Mouse (Mus musculus) stomach, embryonic 14.5 days (tissue): ENCODE measurements around the gene 1520401A03Rik. TPM values are rescaled to one million over a fixed set of nuclear protein-coding genes. Genes with fewer than 3 reads are reported as not detected.
A peak's percentile ranks its signal among the peaks of the same experiment; 100 is the strongest.

Experiments
- ATAC-seq: fragments of 200-750 bp; cut with Nextera tagmentation; 2 replicates; pipeline ENCODE4 v1.8.0; 2017; ENCODE audit warnings: low read depth, moderate TSS enrichment; ENCODE audit not compliant: insufficient number of reproducible peaks, insufficient read depth, low FRiP score
- H3K27ac ChIP-seq: fragments of 300-500 bp; sonication (generic); 2 replicates; pipeline ENCODE4 v1.5.1; 2014; ENCODE audit warnings: mild to moderate bottlenecking, low read length, moderate library complexity, mixed read lengths
- H3K27me3 ChIP-seq: fragments of 300-500 bp; sonication (generic); 2 replicates; pipeline ENCODE4 v1.6.1; 2014; ENCODE audit warnings: low read length, control low read depth, mixed read lengths; ENCODE audit not compliant: control insufficient read depth, insufficient read depth
- H3K36me3 ChIP-seq: fragments of 300-500 bp; sonication (generic); 2 replicates; pipeline ENCODE4 v1.6.1; 2014; ENCODE audit warnings: mild to moderate bottlenecking, control low read depth, low read length, moderate library complexity, mixed read lengths; ENCODE audit not compliant: control insufficient read depth, insufficient read depth
- H3K4me1 ChIP-seq: fragments of 300-500 bp; sonication (generic); 2 replicates; pipeline ENCODE4 v1.6.1; 2014; ENCODE audit warnings: low read length, control low read depth, mixed read lengths; ENCODE audit not compliant: control insufficient read depth, insufficient read depth
- H3K4me2 ChIP-seq: fragments of 300-500 bp; sonication (generic); replicated peaks from 2 replicates; pipeline ENCODE4 v1.6.1; 2014; ENCODE audit warnings: low read depth, low read length, control low read depth
- H3K4me3 ChIP-seq: fragments of 300-500 bp; sonication (generic); 2 replicates; pipeline ENCODE4 v1.5.1; 2014; ENCODE audit warnings: low read depth, low read length, control low read depth
- H3K9ac ChIP-seq: fragments of 300-500 bp; sonication (generic); replicated peaks from 2 replicates; pipeline ENCODE4 v1.6.1; 2014; ENCODE audit warnings: low read depth, mild to moderate bottlenecking, control low read depth, low read length, moderate library complexity, mixed read lengths
- H3K9me3 ChIP-seq: fragments of 300-500 bp; sonication (generic); 2 replicates; pipeline ENCODE4 v1.6.1; 2016; ENCODE audit warnings: low read depth, low read length, control low read depth; ENCODE audit not compliant: control insufficient read depth
- WGBS: fragments of 180-500 bp; shearing (Covaris S2); extraction: QIAGEN DNeasy Blood & Tissue Kit; methylation state at CpG from one replicate; pipeline ENCODE4 v1.1.7; 2014; 5-methylcytosine and 5-hydroxymethylcytosine counted together
- polyA plus RNA-seq: library from polyadenylated mRNA; unstranded; fragments of >200 nt; fragmentation: Nextera tagmentation; extraction: Ambion mirVana; gene quantifications from 2 replicates; pipeline ENCODE4 v1.2.1, GENCODE M21; 2014

The 1520401A03Rik gene
- polyA plus RNA-seq, 1 experiment from 2014 or later: 0.20 TPM

DNA sequence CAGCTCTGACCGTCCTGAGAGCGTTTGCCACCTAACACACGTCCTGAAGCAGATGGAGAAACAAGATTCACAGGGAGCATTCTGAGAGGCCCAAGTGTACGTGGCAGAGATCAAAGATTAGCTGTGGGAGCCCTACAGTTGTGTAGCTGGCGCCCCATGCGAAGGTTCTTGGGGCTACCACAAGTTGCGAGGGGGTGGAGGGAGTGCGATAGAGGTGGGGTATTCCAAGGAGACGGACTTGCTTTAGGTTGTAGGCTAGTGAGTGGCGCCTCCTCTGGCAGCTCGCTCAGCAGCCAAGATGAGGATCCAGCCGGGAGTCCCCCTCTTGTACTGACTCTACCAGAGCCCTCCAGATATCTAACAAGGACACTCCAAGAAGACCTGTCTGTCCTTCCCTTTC lies 23.7 kb upstream of the 1520401A03Rik start:
- WGBS: 8% methylated on average over 12 of the region's 12 CpGs
- Histone ChIP-seq H3K27ac (no peak overlapping the region), H3K4me1 (0 out of 2 replicates have a peak, but pooled peaks cover 21% of the 10 kb centered on the region), H3K27me3 (peaks cover 41% of the 10 kb centered on the region), H3K9ac (no peak overlapping the region), H3K9me3 (no peaks in the 10 kb centered on the region), H3K4me3 (0 out of 2 replicates have a peak overlapping the region, but pooled peaks have one; percentile 30), H3K36me3 (0 out of 2 replicates have a peak, but pooled peaks cover 1% of the 10 kb centered on the region), H3K4me2 (peak overlapping the region; percentile 66)
- no peak for ATAC-seq

DNA sequence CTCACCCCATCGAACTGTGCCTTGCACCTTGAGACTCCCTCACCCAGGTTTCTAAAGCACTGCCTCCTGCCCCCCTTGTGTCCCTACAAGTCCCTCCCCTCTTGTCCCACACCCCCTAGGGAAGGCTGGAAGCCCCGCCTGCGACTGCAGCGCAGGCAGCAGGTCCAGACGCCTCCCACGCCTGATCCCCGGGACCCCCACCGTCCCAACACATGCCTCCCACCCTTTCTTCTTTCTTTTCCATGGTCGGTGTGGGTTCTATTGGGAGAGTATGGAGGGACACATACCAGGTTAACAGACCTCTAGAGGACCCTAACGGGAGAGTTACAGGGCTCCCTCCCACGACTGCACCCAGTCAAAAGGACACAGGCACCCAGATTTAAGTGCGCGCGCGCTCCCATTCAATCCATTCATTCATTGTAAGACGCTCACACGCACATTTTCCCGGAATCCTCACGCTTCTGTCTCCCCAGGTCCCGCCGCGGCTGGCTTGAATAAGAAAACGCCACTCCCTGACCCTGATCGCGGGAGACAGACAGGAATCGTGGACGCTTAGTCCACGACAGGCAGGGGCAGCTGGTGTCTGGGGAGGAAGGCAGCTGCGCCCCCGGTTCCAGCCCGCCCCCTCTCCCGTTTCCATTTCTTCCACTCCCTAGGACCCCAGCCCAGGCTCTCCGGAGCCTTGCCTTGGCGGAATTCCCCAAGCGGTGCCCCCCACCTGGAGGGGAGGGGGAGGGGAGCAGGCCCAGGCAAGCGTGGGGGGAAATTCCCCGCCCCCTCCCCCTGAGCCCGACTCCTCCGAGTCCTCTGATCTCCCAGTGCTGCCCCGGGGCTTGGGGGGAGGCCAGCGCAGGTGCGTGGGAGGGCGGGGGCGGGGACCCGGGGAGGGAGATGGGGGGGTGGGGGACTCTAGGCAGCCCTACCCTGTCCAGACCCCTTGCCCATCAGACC lies 23.0 kb upstream of the 1520401A03Rik start, which contains the start of gene Kremen2:
TSS of gene Kremen2 (minus strand) at position 533 of the 951 bp plus-strand sequence.
- H3K4me2 ChIP-seq: peak within 1 kb of the TSS; percentile 66
- no peak within 1 kb of the TSS for H3K27ac ChIP-seq
- WGBS: under 1% methylated on average over 41 of the region's 45 CpGs
- H3K9me3 ChIP-seq: no peaks in the 10 kb centered on the region
- peak within 1 kb of the TSS; percentile 30 for H3K4me3 ChIP-seq
- peaks cover 48% of the 10 kb centered on the region for H3K27me3 ChIP-seq
- 0 out of 2 replicates have a peak, but pooled peaks cover 21% of the 10 kb centered on the region for H3K4me1 ChIP-seq
- no peaks in the 10 kb centered on the region for H3K36me3 ChIP-seq
- H3K9ac ChIP-seq: 0 out of 2 replicates have a peak within 1 kb of the TSS, but pooled peaks have one; percentile 14
- no peak for ATAC-seq

GRCm38 (mm10) chr17:23744651-23745050 lies 22.1 kb upstream of the 1520401A03Rik start:
- Histone ChIP-seq H3K9me3 (no peaks in the 10 kb centered on the region), H3K4me1 (0 out of 2 replicates have a peak, but pooled peaks cover 21% of the 10 kb centered on the region), H3K27ac (no peak overlapping the region), H3K36me3 (no peaks in the 10 kb centered on the region), H3K9ac (no peak overlapping the region), H3K4me2 (peak overlapping the region; percentile 66; the same call in 1 of the 2 replicates), H3K27me3 (peaks cover 49% of the 10 kb centered on the region), H3K4me3 (no peak overlapping the region)
- no peak for ATAC-seq
- WGBS: 7% methylated on average over 14 of the region's 14 CpGs

- Histone ChIP-seq H3K9ac (no peak overlapping the region), H3K4me1 (peaks cover 23% of the 10 kb centered on the region; the same call in 1 of the 2 replicates), H3K27me3 (peaks cover 49% of the 10 kb centered on the region)
Measured at GRCm38 (mm10) chr17:23744076-23744475, 21.5 kb upstream of the 1520401A03Rik start.

GRCm38 (mm10) chr17:23742941-23743340 lies 20.4 kb upstream of the 1520401A03Rik start:
- Histone ChIP-seq H3K27ac (no peak overlapping the region), H3K9me3 (no peaks in the 10 kb centered on the region), H3K36me3 (no peaks in the 10 kb centered on the region), H3K4me2 (no peak overlapping the region), H3K9ac (no peak overlapping the region), H3K4me3 (no peak overlapping the region), H3K4me1 (peaks cover 25% of the 10 kb centered on the region; the same call in 1 of the 2 replicates), H3K27me3 (peaks cover 49% of the 10 kb centered on the region)
- WGBS: 57% methylated on average over 12 of the region's 12 CpGs
- ATAC-seq: no peak

More at GRCm38 (mm10) chr17:23744076-23744475, 21.5 kb upstream of the 1520401A03Rik start:
- ATAC-seq: no peak
- Histone ChIP-seq H3K36me3 (no peaks in the 10 kb centered on the region), H3K9me3 (no peaks in the 10 kb centered on the region), H3K4me3 (no peak overlapping the region), H3K4me2 (no peak overlapping the region), H3K27ac (no peak overlapping the region)
- 24% methylated on average over 8 of the region's 8 CpGs for WGBS

GRCm38 (mm10) chr17:23742210-23742793 lies 19.7 kb upstream of the 1520401A03Rik start:
- no peaks in the 10 kb centered on the region for H3K9me3 ChIP-seq
- peak overlapping the region; percentile 14; the same call in 1 of the 2 replicates for H3K4me3 ChIP-seq
- H3K9ac ChIP-seq: no peak overlapping the region
- 8% methylated on average over 44 of the region's 44 CpGs for WGBS
- H3K4me1 ChIP-seq: peaks cover 25% of the 10 kb centered on the region; the same call in 1 of the 2 replicates
- H3K27me3 ChIP-seq: peaks cover 45% of the 10 kb centered on the region
- H3K4me2 ChIP-seq: peak overlapping the region; percentile 2; the same call in 1 of the 2 replicates
- no peak overlapping the region for H3K27ac ChIP-seq
- peaks cover 2% of the 10 kb centered on the region; the same call in 1 of the 2 replicates for H3K36me3 ChIP-seq
- ATAC-seq: no peak

DNA sequence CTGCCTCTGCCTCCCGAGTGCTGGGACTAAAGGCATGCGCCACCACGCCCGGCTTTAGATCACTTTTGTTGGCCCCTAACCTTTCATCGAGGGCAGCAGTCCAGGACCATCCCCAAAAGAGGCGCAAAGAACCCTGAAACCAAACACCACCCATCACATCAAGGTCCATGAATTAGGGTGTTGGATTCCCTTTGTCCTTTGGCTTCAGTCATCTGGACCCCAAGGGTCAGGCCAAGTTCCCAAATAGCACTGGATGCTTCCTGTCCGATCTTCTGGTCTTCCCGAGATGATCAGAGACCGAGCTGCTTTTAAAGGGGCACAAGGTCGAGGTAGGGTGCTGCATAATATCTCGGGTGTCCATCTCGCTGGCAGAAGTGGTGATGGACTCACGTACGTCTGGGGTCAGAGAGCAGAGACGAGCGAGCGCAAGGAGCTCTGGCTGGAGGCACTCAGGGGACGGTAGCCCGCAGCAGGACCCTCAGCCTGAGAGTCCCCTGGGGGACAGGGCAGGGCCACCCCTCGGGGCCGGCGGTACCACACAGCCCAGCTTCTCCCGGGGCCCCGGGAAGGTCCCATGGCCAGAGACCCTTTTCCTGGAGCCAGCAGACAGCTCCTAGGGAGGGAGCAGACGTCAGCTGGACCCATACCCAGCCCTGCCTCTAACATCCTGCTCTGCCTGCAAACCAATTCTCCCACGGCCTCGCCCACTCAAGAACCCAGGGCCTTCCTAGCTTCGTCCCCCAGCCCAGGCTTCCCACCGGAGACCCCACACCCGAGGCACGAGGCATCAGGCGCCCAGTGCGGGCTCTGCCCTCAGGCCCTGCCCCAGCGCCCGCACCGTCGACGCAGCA lies 19.0 kb upstream of the 1520401A03Rik start:
- WGBS: 45% methylated on average over 38 of the region's 38 CpGs
- peaks cover 9% of the 10 kb centered on the region; the same call in 1 of the 2 replicates for H3K36me3 ChIP-seq
- H3K27ac ChIP-seq: no peak overlapping the region
- H3K4me3 ChIP-seq: peak overlapping the region; percentile 14; the same call in 1 of the 2 replicates
- peaks cover 40% of the 10 kb centered on the region for H3K27me3 ChIP-seq
- H3K9ac ChIP-seq: no peak overlapping the region
- peaks cover 25% of the 10 kb centered on the region; the same call in 1 of the 2 replicates for H3K4me1 ChIP-seq
- ATAC-seq: no peak
- peak overlapping the region; percentile 2; the same call in 1 of the 2 replicates for H3K4me2 ChIP-seq
- no peaks in the 10 kb centered on the region for H3K9me3 ChIP-seq
